Mouse (Mus musculus) heart, adult 2 months (tissue): ENCODE results near the gene Vsig10.
"Not testable (repeated sequence)": the region's sequence is repeated elsewhere in the genome, so short reads cannot be mapped to it uniquely, and the experiment has no call there.

Experiments used
- CTCF ChIP-seq: fragments of 200-600 bp; IDR thresholded peaks from 2 replicates; pipeline ENCODE4 v1.8.1; 2022; ENCODE audit warnings: antibody characterized with exemption, mild to moderate bottlenecking, moderate library complexity
- EP300 ChIP-seq: fragments of 200-500 bp; IDR thresholded peaks from 2 replicates; pipeline ENCODE4 v1.6.1; 2011; ENCODE audit warnings: low read depth, low read length, control low read depth; ENCODE audit not compliant: insufficient read depth
- POLR2A ChIP-seq: fragments of 200-500 bp; IDR thresholded peaks from 2 replicates; pipeline ENCODE4 v1.6.1; 2011; ENCODE audit warnings: mild to moderate bottlenecking, low read depth, low read length, control low read depth; ENCODE audit not compliant: insufficient read depth

DNA sequence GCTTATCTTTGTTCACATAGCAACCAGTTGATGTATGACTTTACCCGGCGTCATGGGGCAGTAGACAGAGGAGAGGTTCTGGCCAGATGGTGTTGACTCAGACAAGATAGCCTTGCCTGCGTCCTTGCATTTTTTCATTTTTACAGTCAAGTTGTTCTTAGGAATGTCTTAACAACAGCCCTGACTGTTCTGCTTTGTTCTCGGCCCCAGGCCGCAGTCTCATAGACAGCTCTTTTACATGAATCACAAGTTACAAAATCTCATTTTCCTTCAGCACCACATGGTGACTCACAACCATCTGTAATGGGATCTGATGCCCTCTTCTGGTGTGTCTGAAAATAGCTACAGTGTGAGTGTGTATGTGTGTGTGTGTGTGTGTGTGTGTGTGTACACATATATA, 25.6 kb downstream of the Vsig10 start:
- 0 out of 2 replicates have a peak, but pooled peaks have one; percentile 11 for TF ChIP-seq CTCF
- not testable (repeated sequence) for TF ChIP-seq EP300, POLR2A
